Mouse (Mus musculus) heart, adult 8-10 months (tissue): ENCODE results near the gene Gng11. TPM values are rescaled to one million over a fixed set of nuclear protein-coding genes. Genes with fewer than 3 reads are reported as not detected.

Experiments used
- DNase-seq: peaks from one replicate; pipeline ENCODE4 v3.0.0; 2022; ENCODE audit warnings: low spot score
- total RNA-seq, 4 experiments: library from RNA; stranded (reverse); gene quantifications; 2 replicates each; pipeline ENCODE4 v1.2.4; 2022

Gng11 gene
- 10 to 100 TPM; 40.1 to 73.9 (median 62.2) TPM for total RNA-seq

DNA sequence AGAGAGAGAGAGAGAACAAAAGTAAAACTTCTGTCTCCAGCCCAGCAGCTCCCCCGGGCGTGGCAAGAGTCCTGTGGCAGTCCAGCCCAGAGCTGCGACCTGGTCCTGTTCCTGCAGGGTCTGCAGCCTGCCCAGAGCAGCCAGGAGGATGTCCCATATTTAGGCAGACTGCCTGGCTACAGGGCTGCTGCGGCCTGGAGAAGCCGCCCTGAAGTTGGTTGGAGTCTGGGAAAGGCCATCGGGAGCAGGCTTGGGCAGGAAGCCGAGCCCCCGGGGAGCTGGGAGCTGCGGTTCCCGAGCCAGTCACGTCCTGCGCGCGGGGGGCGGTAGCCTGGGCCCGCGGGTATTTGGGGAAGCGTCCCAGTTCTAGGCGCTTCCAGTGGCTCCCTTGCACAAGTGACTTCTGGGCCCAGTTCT is at the start of gene Gng11:
Gene Gng11, plus strand, starts transcription at position 15 of the 417 bp plus-strand sequence.
- peak; percentile 88 for DNase-seq

DNA sequence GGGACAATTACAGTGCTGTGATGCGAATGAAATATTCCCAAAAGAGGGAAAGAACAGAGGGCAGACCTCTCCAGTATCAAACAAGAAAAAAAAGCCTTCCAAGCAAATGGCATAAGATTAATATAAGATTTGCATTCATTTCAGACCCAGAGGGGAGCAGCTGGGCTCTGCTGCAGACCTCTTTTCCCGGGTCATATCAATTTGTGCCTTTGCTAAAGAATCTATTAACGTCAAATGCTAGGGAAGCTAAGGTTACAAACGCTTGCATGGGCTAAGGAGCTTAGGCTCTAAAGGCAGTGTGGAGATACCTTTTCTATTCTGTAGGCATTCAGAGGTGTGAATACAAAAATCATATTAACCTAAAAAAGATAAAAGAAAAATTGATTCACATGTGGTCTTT is 48.7 kb upstream of the Gng11 start:
- DNase-seq: no peak

DNA sequence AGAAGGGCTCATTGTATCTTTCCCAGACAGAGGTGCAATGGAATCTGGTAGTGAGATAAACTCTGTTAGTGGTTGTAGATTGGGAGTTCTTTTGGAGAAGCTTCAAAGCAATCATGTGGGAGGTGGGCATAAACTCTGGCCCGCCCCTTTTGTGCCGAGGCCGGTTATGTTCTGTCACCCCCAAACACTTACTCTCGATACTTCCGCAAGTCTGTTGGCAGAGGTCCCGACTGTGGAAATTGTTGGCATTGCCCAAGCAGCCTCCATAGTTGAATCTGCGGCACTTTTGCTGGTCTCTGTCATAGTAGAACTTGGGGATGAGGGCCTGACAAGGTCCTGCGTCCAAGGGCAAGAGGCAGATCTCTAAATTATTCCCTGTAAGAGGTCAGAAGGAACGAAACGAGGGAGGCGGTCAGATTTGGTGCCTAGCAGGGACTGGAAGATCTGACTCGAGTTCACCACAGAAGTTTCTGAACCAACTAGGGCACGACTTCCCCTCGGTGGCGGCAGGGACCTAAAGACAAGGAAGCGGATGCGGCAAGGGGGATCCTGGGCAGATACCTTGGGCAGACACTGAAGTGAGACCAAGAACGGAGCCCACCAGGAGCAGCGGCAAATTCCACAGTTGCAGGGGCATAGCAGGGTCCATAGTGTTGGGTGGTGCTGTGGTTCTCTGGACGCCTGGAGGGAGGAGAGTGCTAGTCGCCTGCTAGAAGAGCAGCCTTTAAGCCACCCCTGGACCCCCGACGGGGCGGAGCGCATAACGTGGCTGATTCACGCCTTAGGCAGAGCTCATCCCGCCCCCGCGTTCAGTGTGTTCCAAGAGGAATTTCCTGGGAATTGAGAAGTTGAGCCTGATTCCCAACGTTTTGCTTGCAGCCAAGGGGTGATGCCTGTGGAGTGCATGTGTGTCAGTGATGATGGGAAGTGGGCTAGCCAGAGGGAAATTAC is 35.8 kb upstream of the Gng11 start:
- DNase-seq: peak; percentile 37

DNA sequence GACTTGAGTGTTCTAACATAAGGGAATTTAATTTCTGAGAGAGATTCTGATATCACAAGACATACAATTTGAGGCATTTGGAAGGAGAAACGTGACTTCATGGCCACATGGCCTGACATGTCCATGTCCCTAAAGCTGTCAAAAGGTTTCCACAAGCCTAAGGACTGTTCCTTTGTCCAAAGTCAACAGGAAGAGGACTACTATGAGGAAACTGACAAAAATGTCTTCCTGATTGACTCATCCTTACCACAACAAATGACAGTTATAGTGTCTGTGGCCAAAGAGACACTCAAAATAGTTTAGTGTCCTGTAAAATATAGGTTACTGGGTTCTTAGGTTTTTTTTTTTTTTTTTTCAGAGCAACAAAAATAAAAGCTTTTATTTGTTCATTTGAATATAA is 30.0 kb upstream of the Gng11 start:
- peak; percentile 3 for DNase-seq

DNA sequence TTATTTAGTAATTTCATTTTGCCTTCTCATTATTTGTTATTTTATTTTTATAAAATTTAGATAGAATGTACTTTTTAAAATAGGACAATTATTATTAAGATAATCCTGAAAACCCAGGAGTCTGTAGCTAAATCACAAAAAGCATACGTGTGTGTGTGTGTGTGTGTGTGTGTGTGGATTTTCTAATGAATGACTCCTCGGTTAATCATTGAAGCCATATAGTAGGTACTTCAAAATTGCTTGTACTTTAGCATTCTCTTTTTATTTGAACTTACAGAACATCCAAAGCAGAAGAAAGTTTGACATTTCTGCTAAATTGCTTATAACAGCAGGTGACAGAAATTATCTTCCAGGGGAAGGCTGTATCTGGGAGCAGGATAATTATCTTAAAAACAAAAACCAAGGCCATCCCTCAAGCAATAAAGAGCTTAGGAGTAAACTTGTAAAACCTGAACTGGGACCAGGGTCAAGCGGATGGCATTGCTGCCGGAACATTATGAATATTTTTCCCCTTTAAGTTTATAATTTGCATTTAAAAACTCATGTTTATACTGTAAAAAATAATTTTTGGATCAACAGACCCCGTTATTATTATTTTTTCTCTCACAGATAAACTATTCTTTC is 20.9 kb upstream of the Gng11 start:
- DNase-seq: no peak

DNA sequence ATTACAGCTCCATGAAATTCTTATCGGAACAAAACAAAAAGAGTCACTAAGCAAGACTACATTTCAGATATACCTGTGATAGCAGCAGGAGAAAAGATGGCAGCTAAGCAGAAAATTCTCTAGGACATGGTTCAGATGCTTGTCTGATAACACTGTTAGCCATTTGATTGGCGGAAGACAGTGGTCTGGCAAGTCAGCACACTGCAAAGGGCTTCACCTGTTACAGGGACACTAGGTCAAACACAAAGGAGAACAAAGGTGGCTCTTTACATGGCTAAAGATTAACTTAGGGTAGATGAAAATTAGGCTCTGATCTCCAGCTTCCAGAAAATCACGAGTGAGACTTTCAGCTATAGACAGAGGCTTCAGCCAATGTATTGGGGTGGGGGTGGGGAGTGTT is 15.0 kb upstream of the Gng11 start, which contains the start of gene Tfpi2:
Gene Tfpi2, minus strand, starts transcription at position 170 of the 400 bp plus-strand sequence.
- DNase-seq: no peak

DNA sequence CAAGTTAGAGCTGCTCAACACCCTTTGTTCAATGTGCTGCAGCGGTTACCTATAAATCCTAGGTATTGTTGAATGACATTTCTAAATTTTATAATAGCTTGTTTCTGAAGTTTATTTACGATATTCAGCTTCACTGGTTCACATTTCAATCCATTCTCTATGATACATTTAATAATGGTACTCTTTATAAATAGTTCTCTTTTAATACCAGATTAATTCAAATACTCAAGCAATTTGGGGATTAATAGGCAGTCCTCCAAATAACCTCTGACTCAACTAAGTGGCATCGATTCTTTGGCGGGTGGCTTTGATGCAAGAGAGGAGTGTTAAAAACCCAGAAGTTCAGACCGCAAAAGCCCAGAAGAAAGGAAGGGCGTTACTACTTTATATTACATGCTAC is 10.2 kb upstream of the Gng11 start, which contains the start of gene Gngt1:
Gene Gngt1, plus strand, starts transcription at position 301 of the 400 bp plus-strand sequence.
- no peak for DNase-seq

DNA sequence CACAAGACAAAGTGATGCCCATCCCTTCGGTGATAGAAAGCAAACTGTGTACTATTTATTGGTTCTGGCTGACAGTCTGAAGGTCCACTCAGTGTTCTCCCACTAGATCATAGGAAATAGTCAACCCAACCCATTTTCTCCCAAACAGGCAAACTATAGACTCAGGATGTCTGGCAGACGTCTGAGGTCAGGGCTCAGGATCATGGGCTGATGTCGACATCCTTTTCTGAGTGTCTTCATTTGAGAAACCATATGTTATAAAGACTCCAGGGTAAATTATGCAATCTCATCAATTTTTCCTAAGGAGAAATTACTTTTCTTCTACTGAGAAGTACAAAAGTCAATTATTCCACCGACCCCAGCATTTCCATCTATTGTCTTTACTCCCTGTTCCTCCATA is 5.6 kb upstream of the Gng11 start:
- DNase-seq: no peak

DNA sequence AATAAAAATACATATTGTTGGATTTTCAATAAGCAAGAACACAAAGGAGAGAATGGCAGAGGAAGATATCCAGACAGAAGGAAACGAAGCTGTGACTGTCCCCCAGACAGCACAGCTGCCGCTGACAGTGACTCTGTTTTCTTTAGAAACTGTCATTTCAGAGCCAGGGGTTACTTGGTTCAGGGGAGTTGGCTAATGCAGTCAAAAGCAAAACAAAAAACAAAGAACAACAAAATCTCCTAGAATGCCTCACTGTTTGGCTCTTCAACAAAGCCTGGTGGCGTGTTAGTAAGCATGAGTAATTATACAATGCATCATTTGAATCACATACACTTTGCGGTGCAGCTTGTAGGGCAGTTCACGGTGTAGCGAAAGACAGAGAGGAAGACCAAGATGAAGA is 4.4 kb upstream of the Gng11 start:
- DNase-seq: no peak

DNA sequence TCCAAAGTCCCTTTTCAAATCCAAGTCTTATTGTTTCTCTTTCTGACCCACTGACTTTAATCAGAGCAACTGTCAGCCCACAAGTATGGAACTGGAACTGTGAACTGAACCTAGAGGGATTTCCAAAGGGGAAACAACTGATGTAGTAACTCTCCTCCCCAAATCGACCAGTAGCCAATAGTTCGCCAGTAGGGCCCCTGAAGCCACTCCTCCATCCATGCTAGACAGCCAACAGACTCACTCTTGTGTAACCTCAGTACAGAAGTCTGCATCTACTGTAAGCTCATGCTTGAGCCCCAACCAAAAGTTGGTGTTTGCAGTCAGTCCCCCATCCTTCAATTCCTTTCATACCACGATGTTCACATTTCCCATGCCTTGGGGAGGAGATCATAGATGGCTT is 3.0 kb upstream of the Gng11 start:
- no peak for DNase-seq

DNA sequence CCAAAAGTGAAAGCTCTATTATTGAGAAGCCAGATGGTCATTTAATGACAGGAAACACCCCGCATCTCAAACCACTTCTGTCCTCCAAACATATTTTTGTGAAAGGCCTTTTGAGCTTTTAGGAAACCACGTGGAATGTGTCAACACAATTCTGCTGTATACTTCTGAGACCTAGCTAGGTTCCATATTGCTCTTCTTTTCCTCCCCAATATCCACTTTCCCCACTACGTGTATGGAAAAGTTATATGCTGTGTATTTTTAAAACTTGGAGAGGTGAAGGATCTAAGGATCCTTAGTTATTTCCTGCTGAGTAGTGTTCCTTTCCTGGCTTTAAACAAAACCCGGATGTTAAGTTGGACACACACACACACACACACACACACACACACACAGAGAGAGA is 259 bp upstream of the Gng11 start:
- peak; percentile 63 for DNase-seq

DNA sequence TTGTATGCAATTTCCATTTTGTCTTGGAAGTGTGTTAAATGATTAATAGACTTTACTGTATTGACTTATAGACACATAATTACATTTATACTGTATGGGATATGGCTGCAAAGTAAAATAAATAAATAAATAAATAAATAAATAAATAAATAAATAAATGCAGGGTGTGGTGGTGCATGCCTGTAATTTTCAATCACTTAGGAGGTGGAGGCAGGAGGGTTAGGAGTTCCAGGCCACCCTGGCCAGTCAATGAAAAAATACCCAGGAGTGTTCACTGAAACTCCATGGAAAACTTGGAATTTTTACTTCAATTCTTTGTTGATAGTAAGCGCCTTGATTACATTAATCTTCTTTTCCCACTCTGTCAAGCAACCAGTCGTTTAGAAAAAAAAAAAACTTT is 1.1 kb downstream of the Gng11 start:
- no peak for DNase-seq

DNA sequence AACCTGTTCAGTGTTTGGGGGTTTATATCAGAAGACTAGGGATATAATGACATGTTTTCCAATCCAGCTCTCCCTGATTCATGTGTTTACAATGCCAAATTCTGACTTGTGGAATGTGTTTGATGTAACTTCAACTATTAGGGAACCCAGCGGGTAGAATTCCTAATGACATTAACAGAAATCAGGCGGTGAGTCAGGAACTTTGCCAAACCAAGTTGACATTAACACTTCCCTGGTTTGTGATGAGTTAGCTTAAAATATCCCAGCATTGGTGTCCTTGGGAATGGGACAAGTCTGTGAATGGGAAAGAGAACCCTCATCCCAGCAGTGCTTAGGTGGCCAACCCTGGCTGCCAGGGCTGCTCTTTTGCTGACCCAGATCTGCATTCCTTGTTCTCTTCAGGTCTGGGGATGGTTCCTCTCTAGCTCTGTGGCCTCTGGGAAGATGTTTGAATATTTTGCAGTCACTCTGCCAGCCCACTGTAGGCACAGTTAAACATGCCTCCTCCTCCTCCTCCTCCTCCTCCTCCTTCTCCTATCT is 4.9 kb downstream of the Gng11 start:
- peak; percentile 74 for DNase-seq

DNA sequence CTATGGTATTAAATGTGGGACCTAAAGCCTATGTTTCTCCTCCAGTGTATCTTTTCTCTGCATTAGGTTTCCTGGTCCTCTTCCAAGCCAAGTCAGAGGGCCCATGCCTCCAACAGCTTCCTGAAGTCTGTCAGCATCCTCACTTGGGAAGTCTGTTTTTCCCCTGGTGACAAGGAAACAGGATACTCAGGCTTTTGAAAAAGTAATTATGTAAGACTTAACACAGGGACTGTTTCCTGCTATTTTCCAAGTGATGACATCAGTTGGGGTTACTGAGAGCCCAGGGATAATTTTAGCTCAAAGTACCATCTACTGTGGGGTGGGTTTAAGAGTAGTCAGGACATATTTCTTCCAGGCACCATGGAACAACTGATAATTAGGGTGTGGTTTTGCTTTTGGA is 5.8 kb downstream of the Gng11 start:
- DNase-seq: peak; percentile 83

DNA sequence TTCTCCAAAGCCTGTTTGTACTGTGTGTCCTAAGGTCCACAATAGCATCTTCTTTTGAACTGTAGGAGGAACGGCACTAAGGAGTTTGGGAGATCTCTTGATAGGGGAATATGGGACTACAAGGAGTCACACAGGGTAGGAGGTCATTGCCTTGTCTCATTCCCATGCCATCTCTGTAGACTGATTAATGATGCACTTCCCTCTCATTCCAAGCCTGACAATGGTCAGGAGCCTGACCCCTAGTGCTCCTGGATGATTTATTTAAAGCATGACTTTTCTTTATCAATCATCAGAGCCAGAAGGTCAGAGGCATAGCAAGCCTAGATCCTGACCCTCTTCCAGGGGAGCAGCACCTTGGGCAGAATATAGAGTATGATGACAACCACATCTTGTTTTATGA is 18.9 kb downstream of the Gng11 start:
- DNase-seq: no peak

DNA sequence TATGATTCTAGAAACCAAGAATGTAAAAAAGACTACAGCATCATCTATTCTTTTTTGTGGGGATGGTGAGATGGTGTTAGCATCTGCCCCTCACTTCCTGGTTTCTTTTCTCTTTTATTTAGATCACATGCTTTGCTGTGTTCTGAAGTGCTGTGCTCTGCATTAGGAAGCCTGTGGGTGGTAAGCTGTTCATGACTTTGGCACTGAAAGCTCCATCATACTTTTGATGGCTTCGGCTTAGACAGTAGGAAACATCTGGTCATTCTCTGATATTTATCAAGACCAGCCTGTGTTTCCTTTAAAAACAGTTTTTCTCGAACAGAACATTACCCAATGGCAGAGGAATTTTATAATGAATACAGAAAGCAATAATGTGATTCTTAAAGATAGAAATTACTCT is 22.7 kb downstream of the Gng11 start:
- no peak for DNase-seq

DNA sequence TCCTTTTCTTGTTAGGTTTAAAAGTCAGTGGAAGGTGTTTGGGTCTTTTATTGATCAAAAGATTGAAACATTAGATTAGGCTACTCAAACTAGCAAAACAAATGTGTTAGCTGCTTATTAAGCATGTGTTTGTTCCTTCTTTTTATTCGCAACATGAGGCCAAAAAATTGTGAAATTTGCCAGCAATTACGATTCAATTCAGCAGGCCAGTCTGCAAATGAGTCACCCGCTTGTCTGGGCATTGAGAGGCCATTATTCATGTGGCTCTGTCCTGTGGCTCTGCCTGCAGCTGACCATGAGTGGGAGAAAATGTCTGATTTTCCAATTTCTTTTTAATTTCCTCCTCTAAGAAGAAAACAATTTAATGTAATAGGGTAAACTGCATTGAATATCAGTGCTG is 27.3 kb downstream of the Gng11 start:
- DNase-seq: no peak

DNA sequence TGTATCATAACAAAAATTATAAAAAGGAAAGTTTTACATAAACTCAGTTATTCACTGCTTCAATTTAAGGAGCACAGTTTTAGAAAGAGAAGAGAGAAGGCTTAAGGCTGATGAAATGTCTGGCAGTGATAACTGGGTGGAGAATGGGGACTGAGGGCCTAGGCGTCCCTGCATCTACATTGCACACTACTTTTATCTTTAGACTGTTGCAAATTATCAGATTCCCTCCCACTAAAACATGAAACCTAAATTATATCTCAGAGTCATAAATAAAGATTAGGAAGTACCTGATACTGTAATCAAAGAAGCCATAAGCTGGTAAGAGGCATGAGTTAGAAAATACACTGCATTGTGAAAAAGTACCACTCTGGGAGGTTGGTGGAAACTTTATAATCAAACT is 38.1 kb downstream of the Gng11 start:
- DNase-seq: no peak

DNA sequence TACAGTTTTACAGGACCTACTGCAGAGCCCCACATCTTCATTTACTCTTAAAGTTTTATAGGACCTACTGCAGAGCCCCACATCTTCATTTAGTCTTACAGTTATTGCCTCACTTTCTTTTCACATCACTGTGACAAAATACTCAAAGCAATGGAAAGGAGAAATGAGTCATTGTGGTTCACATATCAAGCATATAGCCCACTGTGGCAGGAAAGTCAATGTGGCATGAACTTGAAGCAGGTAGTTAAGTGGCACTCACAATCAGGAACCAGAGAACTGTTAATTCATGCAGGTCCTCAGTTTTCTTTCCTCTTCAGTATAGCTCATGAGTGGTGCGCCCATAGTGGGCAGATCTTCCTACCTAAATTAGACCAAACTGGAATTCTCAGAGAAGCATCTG is 43.5 kb downstream of the Gng11 start:
- no peak for DNase-seq

DNA sequence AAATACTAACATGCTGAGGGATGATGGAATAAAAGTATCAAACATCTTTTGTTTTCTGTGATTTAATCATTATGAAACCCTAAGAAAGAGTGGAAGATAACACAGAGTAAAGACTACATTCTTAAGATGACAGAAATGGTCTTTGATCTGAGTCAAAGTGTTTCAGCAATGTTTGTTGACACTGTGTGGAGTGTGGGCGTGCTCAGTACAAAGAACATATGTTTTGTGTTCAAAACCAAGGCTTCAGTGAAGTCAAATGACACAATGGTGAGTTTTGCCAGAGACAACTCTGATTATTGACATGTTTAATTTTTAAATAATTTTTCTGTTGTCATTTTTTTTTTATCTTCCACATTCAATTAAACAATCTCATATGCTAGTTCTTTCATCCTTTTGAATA is 49.1 kb downstream of the Gng11 start:
- DNase-seq: no peak

DNA sequence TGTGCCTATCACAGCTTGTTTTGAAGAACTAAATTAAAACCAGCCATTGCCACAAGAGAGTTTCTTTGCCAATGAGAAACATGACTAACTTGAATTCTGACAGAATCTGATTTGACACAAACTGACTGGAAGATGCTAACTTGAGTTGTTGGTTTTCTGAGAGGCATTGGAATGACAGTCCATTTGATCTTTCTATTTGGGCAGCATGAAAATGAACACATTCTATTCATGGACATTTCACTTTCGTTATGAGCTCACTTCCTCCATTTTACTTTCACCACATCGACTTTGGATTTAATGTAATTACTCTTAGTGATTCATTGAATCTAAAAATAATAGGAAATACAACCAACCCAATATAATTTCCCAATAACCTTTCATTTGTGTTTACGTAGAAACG is 50.7 kb downstream of the Gng11 start:
- no peak for DNase-seq
